Mouse (Mus musculus) thymus, adult 2 months (tissue): ENCODE data around the gene Hist1h4f. TPM values are rescaled to one million over a fixed set of nuclear protein-coding genes. Genes with fewer than 3 reads are reported as not detected.
"Not testable (repeated sequence)": the region's sequence is repeated elsewhere in the genome, so short reads cannot be mapped to it uniquely, and the experiment has no call there.

Experiments used
- DNase-seq: peaks from one replicate; pipeline ENCODE4 v3.0.0; 2021
- H3K27ac ChIP-seq: fragments of 200-500 bp; 2 replicates; pipeline ENCODE4 v1.5.1; 2012; ENCODE audit warnings: low read length, control low read depth; ENCODE audit not compliant: control insufficient read depth, insufficient read depth
- H3K27me3 ChIP-seq: fragments of 200-500 bp; 2 replicates; pipeline ENCODE4 v1.6.1; 2012; ENCODE audit warnings: mild to moderate bottlenecking, low read length, moderate library complexity, mixed read lengths; ENCODE audit not compliant: control insufficient read depth, insufficient read depth
- H3K36me3 ChIP-seq: fragments of 200-500 bp; 2 replicates; pipeline ENCODE4 v1.6.1; 2012; ENCODE audit warnings: mild to moderate bottlenecking, low read length, moderate library complexity; ENCODE audit not compliant: control insufficient read depth, insufficient read depth
- H3K4me1 ChIP-seq: fragments of 200-500 bp; replicated peaks from 2 replicates; pipeline ENCODE4 v1.6.1; 2012; ENCODE audit warnings: low read length; ENCODE audit not compliant: control insufficient read depth, insufficient read depth
- H3K4me3 ChIP-seq: fragments of 200-500 bp; 2 replicates; pipeline ENCODE4 v1.5.1; 2012; ENCODE audit warnings: mild to moderate bottlenecking, low read length, control low read depth, moderate library complexity; ENCODE audit not compliant: control insufficient read depth, insufficient read depth
- CTCF ChIP-seq: fragments of 200-500 bp; IDR thresholded peaks from 2 replicates; pipeline ENCODE4 v1.5.1; 2012; ENCODE audit warnings: mild to moderate bottlenecking, control low read depth, low read length, moderate library complexity, borderline replicate concordance; ENCODE audit not compliant: control insufficient read depth, poor library complexity, insufficient read depth; ENCODE audit errors: extremely low read depth
- POLR2A ChIP-seq: fragments of 200-500 bp; IDR thresholded peaks from 2 replicates; pipeline ENCODE4 v1.6.1; 2012; ENCODE audit warnings: mild to moderate bottlenecking, low read length, control low read depth, moderate library complexity; ENCODE audit not compliant: control insufficient read depth, poor library complexity, insufficient read depth; ENCODE audit errors: extremely low read depth
- WGBS: fragments of 180-500 bp; shearing (Covaris S2); methylation state at CpG from one replicate; pipeline ENCODE4 v1.1.7; 2018; 5-methylcytosine and 5-hydroxymethylcytosine counted together
- polyA plus RNA-seq: library from polyadenylated mRNA; depleted of rRNA; stranded (reverse); fragments of >200 nt; gene quantifications from 2 replicates; pipeline ENCODE4 v1.2.3, GENCODE M21; 2012

Gene Hist1h4f
- polyA plus RNA-seq, 1 experiment: 208 TPM

DNA sequence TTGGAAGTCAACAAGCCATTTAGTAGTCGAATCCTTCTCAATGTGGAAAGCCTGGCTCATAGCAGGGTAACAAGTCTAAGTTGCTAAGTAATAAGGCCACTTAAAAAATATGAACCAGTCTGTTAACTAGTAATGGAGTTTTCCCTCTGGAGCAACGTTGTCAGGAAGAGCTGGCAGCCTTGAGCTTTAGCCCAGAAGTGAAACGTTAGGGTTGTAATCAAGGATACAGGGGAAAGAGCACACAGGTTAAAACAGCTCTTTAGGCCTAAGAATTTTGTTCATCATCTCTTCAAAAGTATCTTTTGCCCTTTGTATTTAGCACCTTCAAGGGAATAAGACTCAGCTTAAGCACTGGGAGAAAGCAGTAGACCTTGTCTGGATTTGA lies 695 bp downstream of the Hist1h4f start:
- H3K27ac ChIP-seq: peak overlapping the region; percentile 84; the same call in 1 of the 2 replicates

DNA sequence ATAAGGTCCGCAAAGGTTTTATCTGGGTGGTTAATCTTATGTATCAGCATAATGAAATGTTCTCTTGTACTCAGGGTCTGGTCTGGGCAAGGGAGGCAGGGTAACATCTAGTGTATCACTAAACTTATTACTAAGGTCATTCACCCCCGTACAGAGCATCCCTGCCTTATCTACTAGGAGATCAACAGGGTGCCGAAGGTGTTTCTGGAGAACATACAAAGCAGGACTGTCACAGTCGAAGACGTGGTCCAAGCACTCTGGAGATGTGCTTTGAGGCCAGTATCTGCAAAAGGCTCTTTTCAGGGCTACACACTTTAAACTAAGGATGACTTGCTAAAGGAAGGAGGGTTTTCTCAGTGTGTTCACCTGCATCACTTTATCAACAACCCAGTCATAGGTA lies 4.8 kb downstream of the Hist1h4f start:
- no peaks in the 10 kb centered on the region for H3K27me3 ChIP-seq
- 91% methylated on average over 5 of the region's 5 CpGs for WGBS
- H3K36me3 ChIP-seq: no peaks in the 10 kb centered on the region
- no peak overlapping the region for H3K27ac ChIP-seq
- no peak overlapping the region for H3K4me3 ChIP-seq
- no peak for DNase-seq
- H3K4me1 ChIP-seq: peaks cover 2% of the 10 kb centered on the region; the same call in 1 of the 2 replicates
- TF ChIP-seq CTCF: no peak
- TF ChIP-seq POLR2A: no peak

More for the DNA sequence above, 695 bp downstream of the Hist1h4f start:
- H3K27me3 ChIP-seq: no peaks in the 10 kb centered on the region
- 0 out of 2 replicates have a peak, but pooled peaks cover 1% of the 10 kb centered on the region for H3K4me1 ChIP-seq
- no peak for TF ChIP-seq POLR2A
- no peak for TF ChIP-seq CTCF
- WGBS: 5% methylated on average over 3 of the region's 3 CpGs
- H3K4me3 ChIP-seq: no peak overlapping the region
- DNase-seq: no peak
- no peaks in the 10 kb centered on the region for H3K36me3 ChIP-seq

DNA sequence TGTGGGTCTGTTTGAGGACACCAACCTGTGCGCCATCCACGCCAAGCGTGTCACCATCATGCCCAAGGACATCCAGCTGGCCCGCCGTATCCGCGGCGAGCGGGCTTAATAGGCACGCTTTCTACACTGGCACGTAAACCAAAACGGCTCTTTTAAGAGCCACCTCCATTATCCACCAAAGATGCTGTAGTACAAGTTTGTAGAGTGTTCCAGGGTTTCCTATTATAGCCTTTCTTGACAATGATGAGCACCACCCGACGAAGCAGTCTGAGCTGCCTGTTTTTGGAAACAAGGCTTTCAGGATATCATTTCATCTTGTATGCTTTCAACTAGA lies 6.7 kb downstream of the Hist1h4f start:
- not testable (repeated sequence) for H3K4me1 ChIP-seq, H3K36me3 ChIP-seq, H3K27me3 ChIP-seq
- peak overlapping the region; percentile 71 for H3K27ac ChIP-seq
- peak overlapping the region; percentile 60 for H3K4me3 ChIP-seq
- DNase-seq: peak; percentile 29
- WGBS: under 1% methylated on average over 13 of the region's 14 CpGs

DNA sequence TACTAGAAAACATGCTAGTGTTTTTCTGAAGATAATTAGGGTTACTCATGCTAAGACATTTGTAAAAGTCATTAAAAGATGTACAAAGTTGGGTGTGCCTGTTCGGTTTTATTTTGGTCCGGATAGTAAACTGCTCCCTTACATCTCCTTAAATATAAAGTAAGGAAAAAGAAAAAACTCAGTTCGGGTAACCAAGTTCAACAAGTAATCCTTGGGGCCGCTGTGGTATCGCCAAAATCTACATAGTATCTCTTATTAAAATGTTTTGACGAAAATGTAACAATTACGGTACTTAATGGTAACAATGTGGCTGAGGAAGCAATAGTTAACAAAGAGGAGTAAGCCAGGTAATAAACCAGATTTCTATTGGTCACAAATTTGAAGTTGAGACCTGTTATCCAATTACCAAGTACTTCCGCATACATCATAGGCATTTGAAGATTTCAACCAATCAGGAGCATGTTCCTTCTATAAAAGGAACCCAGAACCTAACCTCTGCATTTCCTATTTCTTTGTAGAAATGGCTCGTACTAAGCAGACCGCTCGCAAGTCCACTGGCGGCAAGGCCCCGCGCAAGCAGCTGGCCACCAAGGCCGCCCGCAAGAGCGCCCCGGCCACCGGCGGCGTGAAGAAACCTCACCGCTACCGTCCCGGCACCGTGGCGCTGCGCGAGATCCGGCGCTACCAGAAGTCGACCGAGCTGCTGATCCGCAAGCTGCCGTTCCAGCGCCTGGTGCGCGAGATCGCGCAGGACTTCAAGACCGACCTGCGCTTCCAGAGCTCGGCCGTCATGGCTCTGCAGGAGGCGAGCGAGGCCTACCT lies 7.3 kb downstream of the Hist1h4f start, which contains the start of gene Hist1h3f:
Hist1h3f (plus strand) TSS at position 88 of the 822 bp plus-strand sequence.
- under 1% methylated on average over 35 of the region's 45 CpGs for WGBS
- peak; percentile 78 for DNase-seq

DNA sequence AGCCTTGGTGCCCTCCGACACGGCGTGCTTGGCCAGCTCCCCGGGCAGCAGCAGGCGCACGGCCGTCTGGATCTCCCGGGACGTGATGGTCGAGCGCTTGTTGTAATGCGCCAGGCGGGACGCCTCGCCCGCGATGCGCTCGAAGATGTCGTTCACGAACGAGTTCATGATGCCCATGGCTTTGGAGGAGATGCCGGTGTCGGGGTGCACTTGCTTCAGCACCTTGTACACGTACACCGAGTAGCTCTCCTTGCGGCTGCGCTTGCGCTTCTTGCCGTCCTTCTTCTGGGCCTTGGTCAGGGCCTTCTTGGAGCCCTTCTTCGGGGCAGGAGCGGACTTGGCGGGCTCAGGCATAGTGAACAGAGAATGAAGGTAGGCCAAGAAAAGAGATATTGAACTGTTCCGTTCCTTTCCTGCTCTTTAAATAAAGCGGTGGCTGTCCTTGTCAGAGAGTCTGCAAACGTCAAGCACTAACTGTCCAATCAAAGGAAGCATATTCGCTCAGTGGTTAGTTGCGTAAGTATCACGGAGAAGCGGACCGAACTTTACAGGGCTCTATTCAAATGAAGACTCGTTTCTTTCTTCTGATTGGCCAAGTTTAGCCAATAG lies 8.3 kb downstream of the Hist1h4f start, which contains the start of gene Hist1h2bh:
Hist1h2bh (minus strand) TSS at position 394 of the 609 bp plus-strand sequence.
- Histone ChIP-seq H3K27ac (peak within 1 kb of the TSS; percentile 85), H3K4me3 (peak within 1 kb of the TSS; percentile 57)
- TF ChIP-seq POLR2A: peak; percentile 66; the same call in 1 of the 2 replicates
- H3K4me1 ChIP-seq, H3K27me3 ChIP-seq, H3K36me3 ChIP-seq: not testable (repeated sequence)
- DNase-seq: peak; percentile 71
- under 1% methylated on average over 42 of the region's 42 CpGs for WGBS

More for the DNA sequence above, 7.3 kb downstream of the Hist1h4f start, which contains the start of gene Hist1h3f:
- H3K36me3 ChIP-seq: no peaks in the 10 kb centered on the region
- peak within 1 kb of the TSS; percentile 85 for H3K27ac ChIP-seq
- H3K4me1 ChIP-seq: peaks cover 2% of the 10 kb centered on the region; the same call in 1 of the 2 replicates
- TF ChIP-seq CTCF (no peak), POLR2A (peak; percentile 74; the same call in 1 of the 2 replicates)
- peak within 1 kb of the TSS; percentile 60 for H3K4me3 ChIP-seq
- no peaks in the 10 kb centered on the region for H3K27me3 ChIP-seq

DNA sequence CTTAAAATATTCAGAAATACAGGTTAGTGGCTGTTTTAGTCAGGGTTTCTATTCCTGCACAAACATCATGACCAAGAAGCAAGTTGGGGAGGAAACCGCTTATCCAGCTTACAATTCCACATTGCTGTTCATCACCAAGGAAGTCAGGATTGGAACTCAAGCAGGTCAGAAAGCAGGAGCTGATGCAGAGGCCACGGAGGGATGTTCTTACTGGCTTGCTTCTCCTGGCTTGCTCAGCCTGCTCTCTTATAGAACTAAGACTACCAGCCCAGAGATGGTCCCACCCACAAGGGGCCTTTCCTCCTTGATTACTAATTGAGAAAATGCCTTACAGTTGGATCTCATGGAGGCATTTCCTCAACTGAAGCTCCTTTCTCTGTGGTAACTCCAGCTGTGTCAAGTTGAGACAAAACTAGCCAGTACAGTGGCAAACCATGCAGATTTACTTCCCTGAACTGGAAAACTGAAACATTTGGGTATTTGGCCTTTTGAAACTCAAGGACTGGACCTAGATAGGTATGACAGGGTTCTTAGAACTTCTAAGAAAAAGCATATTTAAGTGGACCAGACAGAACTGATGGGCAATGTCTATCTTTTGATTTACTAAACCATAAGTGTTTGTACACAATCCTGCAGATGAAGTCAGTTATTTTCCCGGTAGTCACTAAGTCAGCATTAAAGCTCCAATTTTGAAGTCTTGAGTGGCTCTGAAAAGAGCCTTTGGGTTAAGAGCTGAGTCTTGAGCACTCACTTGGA lies 9.0 kb downstream of the Hist1h4f start:
- peak overlapping the region; percentile 57 for H3K4me3 ChIP-seq
- peak overlapping the region; percentile 85 for H3K27ac ChIP-seq
- H3K27me3 ChIP-seq, H3K4me1 ChIP-seq, DNase-seq, H3K36me3 ChIP-seq: not testable (repeated sequence)
- 27% methylated on average over 3 of the region's 3 CpGs for WGBS
